Mouse (Mus musculus): ENCODE measurements around the gene 1700020D05Rik. TPM values are rescaled to one million over a fixed set of nuclear protein-coding genes. Genes with fewer than 3 reads are reported as not detected.
"Not testable (repeated sequence)": the region's sequence is repeated elsewhere in the genome, so short reads cannot be mapped to it uniquely, and the experiment has no call there.

1700020D05Rik gene
- total and polyA plus RNA-seq, 2 experiments from 2014 or later: 0.20 to 7.3 TPM

GRCm38 (mm10) chr19:5490898-5491708, 12.5 kb downstream of the 1700020D05Rik start:
- Histone ChIP-seq H3K9ac (replicated peaks; ENCODE audit: low read length, poor library complexity, severe bottlenecking) (peak overlapping the region; percentile 96), H3K9me3 (ENCODE audit: low read length) (no peaks in the 10 kb centered on the region)

DNA sequence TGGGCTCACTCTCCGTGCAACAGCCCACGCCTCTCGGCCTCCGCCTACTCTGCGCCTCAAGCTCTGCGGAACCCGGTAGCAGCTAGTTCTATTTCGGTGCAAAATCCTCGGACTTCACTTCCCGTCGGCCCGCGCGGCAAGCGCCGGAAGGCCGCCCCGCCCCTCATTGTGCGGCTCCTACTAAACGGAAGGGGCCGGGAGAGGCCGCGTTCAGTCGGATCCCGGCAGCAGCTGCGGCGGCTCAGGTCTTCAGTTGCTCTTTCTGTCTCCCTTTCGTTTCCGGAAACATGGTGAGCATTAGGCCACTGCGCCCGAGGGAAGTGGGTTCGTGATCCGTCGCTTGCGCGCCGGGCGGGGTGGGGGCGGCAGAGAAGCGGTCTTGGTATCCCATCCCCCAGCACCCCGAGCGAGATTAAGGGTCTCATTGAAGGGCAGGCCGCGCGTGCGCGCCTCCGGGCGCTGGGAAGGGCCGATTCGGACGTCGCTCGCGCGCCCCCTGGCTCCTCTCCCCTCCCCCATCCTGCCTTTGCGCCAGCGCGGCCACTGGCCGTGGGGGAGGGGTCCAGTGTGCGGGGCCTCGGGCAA, 13.2 kb downstream of the 1700020D05Rik start, which contains the start of gene Cfl1:
Gene Cfl1 (plus strand): TSS at position 143 of the 585 bp plus-strand sequence.
- Histone ChIP-seq H3K4me2 (ENCODE audit: low read depth, low read length, poor library complexity, severe bottlenecking) (peak within 1 kb of the TSS; percentile 83), H3K27me3 (ENCODE audit: insufficient read depth, low read length) (no peaks in the 10 kb centered on the region), H3K9me3 (ENCODE audit: low read length) (no peaks in the 10 kb centered on the region), H3K4me3 (ENCODE audit: low read depth, low read length) (peak within 1 kb of the TSS; percentile 71), H3K4me1 (ENCODE audit: insufficient read depth, low read length) (peaks cover 3% of the 10 kb centered on the region; the same call in 1 of the 2 replicates), H3K36me3 (ENCODE audit: insufficient read depth, low read length) (peaks cover 25% of the 10 kb centered on the region), H3K9ac (replicated peaks; ENCODE audit: low read length, poor library complexity, severe bottlenecking) (peak within 1 kb of the TSS; percentile 96), H3K27ac (ENCODE audit: low read depth, low read length) (peak within 1 kb of the TSS; percentile 99)
- WGBS: under 1% methylated on average over 49 of the region's 62 CpGs
- ATAC-seq (ENCODE audit: low FRiP score) (peak; percentile 70), DNase-seq (ENCODE audit: low spot score) (peak; percentile 96)
- peak; percentile 48 for TF ChIP-seq CTCF (IDR thresholded peaks at IDR 0.05)

More at GRCm38 (mm10) chr19:5490898-5491708, 12.5 kb downstream of the 1700020D05Rik start:
- ATAC-seq (ENCODE audit: low FRiP score): 0 out of 2 replicates have a peak, but pooled peaks have one; percentile 24
- TF ChIP-seq CTCF (IDR thresholded peaks at IDR 0.05): no peak
- peak overlapping the region; percentile 99 for H3K27ac ChIP-seq (ENCODE audit: low read depth, low read length)
- H3K4me2 ChIP-seq (ENCODE audit: low read depth, low read length, poor library complexity, severe bottlenecking): peak overlapping the region; percentile 65
- peaks cover 3% of the 10 kb centered on the region; the same call in 1 of the 2 replicates for H3K4me1 ChIP-seq (ENCODE audit: insufficient read depth, low read length)
- peak; percentile 82 for DNase-seq (ENCODE audit: low spot score)
- peak overlapping the region; percentile 71 for H3K4me3 ChIP-seq (ENCODE audit: low read depth, low read length)
- under 1% methylated on average over 49 of the region's 59 CpGs for WGBS
- H3K36me3 ChIP-seq (ENCODE audit: insufficient read depth, low read length): peaks cover 25% of the 10 kb centered on the region
- no peaks in the 10 kb centered on the region for H3K27me3 ChIP-seq (ENCODE audit: insufficient read depth, low read length)

DNA sequence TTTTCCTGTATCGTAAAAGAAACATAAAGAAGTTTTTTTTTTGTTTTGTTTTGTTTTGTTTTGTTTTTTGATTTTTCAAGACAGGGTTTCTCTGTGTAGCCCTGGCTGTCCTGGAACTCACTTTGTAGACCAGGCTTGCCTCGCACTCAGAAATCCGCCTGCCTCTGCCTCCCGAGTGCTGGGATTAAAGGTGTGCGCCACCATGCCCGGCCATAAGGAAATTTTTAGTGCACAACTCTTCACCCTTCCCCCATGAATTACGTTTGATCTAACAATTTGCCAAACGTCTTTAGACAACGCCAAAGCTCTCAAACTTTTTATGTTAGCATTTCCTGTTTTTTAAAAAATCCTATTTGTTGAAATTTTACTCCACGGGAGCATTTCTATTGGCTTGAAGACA, 13.9 kb downstream of the 1700020D05Rik start:
- H3K27me3 ChIP-seq (ENCODE audit: insufficient read depth, low read length); ATAC-seq (ENCODE audit: low FRiP score); H3K4me1 ChIP-seq (ENCODE audit: insufficient read depth, low read length); H3K9me3 ChIP-seq (ENCODE audit: low read length); DNase-seq (ENCODE audit: low spot score): not testable (repeated sequence)
- Histone ChIP-seq H3K4me3 (ENCODE audit: low read depth, low read length) (peak overlapping the region; percentile 71), H3K36me3 (ENCODE audit: insufficient read depth, low read length) (peaks cover 27% of the 10 kb centered on the region), H3K9ac (replicated peaks; ENCODE audit: low read length, poor library complexity, severe bottlenecking) (peak overlapping the region; percentile 96; the same call in 1 of the 2 replicates), H3K27ac (ENCODE audit: low read depth, low read length) (peak overlapping the region; percentile 99), H3K4me2 (ENCODE audit: low read depth, low read length, poor library complexity, severe bottlenecking) (peak overlapping the region; percentile 65)
- WGBS: 48% methylated on average over 10 of the region's 10 CpGs

DNA sequence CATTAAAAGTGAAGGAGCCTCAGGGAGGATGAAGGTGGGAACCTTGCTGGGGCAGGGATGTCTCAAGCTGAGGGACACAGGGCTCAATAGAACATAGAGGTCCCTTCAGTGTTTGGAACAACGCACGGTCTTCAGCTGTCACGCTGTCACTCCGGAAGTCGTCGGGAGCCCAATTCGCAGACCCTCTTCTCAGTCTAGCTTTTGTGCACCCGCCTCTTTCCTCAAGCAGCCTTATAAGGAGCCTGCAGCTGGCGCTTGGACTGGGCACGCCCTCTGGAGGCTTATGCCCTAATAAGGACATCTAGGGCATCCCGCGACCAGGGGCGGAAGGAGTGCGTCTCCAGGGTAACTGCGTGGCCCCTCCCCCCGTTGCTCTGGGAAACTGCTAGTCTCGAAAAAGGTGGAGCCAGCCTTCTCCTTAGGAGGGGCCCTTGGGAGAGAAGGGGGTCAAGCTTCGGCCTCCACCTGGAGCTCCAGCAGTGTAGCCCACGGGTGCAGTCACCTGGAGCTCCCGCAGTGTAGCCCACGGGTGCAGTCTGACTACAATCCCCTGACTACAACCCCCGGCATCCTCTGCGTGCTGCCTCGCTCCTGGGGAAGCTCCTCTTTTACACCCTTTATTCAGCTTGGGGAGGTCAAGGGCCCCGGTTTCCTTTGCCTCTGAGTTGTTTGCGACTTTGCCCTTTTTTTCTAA, 14.6 kb downstream of the 1700020D05Rik start:
- H3K9me3 ChIP-seq (ENCODE audit: low read length): no peaks in the 10 kb centered on the region
- peak overlapping the region; percentile 52 for H3K4me3 ChIP-seq (ENCODE audit: low read depth, low read length)
- under 1% methylated on average over 26 of the region's 26 CpGs for WGBS
- H3K9ac ChIP-seq (replicated peaks; ENCODE audit: low read length, poor library complexity, severe bottlenecking): peak overlapping the region; percentile 53
- ATAC-seq (ENCODE audit: low FRiP score) (peak; percentile 74), DNase-seq (ENCODE audit: low spot score) (peak; percentile 97)
- H3K4me2 ChIP-seq (ENCODE audit: low read depth, low read length, poor library complexity, severe bottlenecking): peak overlapping the region; percentile 83
- no peaks in the 10 kb centered on the region for H3K27me3 ChIP-seq (ENCODE audit: insufficient read depth, low read length)
- peaks cover 31% of the 10 kb centered on the region for H3K36me3 ChIP-seq (ENCODE audit: insufficient read depth, low read length)
- H3K27ac ChIP-seq (ENCODE audit: low read depth, low read length): peak overlapping the region; percentile 98
- peak; percentile 52; the same call in 1 of the 2 replicates for TF ChIP-seq CTCF (IDR thresholded peaks at IDR 0.05)
- H3K4me1 ChIP-seq (ENCODE audit: insufficient read depth, low read length): peaks cover 3% of the 10 kb centered on the region; the same call in 1 of the 2 replicates

DNA sequence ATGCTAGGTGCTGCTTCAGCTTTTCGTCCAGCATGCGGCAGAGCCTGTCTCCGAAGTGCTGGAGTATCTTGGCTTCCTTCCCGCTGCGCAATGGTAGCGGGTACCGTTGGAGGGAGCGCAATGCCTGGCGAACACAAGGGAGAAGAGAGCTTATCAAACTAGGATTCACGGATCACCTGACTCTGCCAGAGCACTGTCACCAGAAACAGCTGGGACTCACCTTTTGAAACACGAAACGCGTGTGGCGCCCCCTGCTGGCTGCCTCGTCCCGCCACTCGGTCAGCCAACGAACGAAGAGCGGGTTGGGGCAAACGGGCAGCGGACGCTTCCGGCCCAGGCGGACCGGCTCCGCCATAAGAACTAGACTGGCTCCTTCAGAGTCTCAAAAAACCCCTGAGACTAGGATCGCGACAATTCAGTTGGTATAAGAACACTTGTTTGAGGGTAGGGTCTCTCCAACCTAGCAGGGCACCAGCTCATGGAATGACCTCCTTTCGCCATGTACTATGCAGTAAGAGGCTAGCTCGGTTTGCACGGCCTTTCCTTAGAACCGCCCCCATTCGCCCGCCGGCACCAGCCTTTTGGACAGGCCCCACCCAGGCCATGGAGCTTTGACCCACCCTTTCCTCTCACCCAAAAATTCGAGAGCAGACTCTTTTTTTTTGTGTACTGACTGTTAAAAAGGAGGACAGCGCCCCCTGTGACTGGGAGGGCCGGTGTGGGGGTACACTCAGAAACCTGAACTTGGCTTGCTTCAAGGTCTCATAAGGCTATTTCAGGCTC, 15.6 kb downstream of the 1700020D05Rik start, which contains the start of gene Mus81:
Gene Mus81 (minus strand): TSS at position 635 of the 783 bp plus-strand sequence.
- TF ChIP-seq CTCF (IDR thresholded peaks at IDR 0.05): peak; percentile 86
- H3K4me3 ChIP-seq (ENCODE audit: low read depth, low read length): peak within 1 kb of the TSS; percentile 52
- H3K9ac ChIP-seq (replicated peaks; ENCODE audit: low read length, poor library complexity, severe bottlenecking): peak within 1 kb of the TSS; percentile 74
- H3K27me3 ChIP-seq (ENCODE audit: insufficient read depth, low read length): no peaks in the 10 kb centered on the region
- H3K27ac ChIP-seq (ENCODE audit: low read depth, low read length): peak within 1 kb of the TSS; percentile 98
- H3K36me3 ChIP-seq (ENCODE audit: insufficient read depth, low read length): peaks cover 35% of the 10 kb centered on the region
- DNase-seq (ENCODE audit: low spot score): peak; percentile 96
- no peaks in the 10 kb centered on the region for H3K9me3 ChIP-seq (ENCODE audit: low read length)
- peak within 1 kb of the TSS; percentile 83 for H3K4me2 ChIP-seq (ENCODE audit: low read depth, low read length, poor library complexity, severe bottlenecking)
- peak; percentile 64 for ATAC-seq (ENCODE audit: low FRiP score)
- under 1% methylated on average over 39 of the region's 39 CpGs for WGBS
- peaks cover 3% of the 10 kb centered on the region; the same call in 1 of the 2 replicates for H3K4me1 ChIP-seq (ENCODE audit: insufficient read depth, low read length)
